Mouse (Mus musculus) lung, postnatal 0 days (tissue): Measurements from ENCODE around the gene Hivep2. TPM values are rescaled to one million over a fixed set of nuclear protein-coding genes. Genes with fewer than 3 reads are reported as not detected.

Source experiments
- ATAC-seq: fragments of 200-750 bp; cut with Nextera tagmentation; 2 replicates; pipeline ENCODE4 v1.8.0; 2017; ENCODE audit warnings: moderate library complexity
- DNase-seq: peaks from one replicate; pipeline ENCODE4 v3.0.0-alpha.2; 2016; ENCODE audit warnings: low spot score
- H3K27ac ChIP-seq: fragments of 300-500 bp; sonication (generic); 2 replicates; pipeline ENCODE4 v1.5.1; 2014; ENCODE audit warnings: antibody characterized with exemption, mild to moderate bottlenecking, low read length, mixed read lengths
- H3K27me3 ChIP-seq: fragments of 300-500 bp; sonication (generic); replicated peaks from 2 replicates; pipeline ENCODE4 v1.6.1; 2014; ENCODE audit warnings: low read length, mixed read lengths; ENCODE audit not compliant: insufficient read depth
- H3K36me3 ChIP-seq: fragments of 300-500 bp; sonication (generic); 2 replicates; pipeline ENCODE4 v1.6.1; 2014; ENCODE audit warnings: low read length, mixed read lengths; ENCODE audit not compliant: insufficient read depth
- H3K4me1 ChIP-seq: fragments of 300-500 bp; sonication (generic); 2 replicates; pipeline ENCODE4 v1.6.1; 2014; ENCODE audit warnings: antibody characterized with exemption, low read depth, low read length, mixed read lengths; ENCODE audit not compliant: insufficient read depth
- H3K4me2 ChIP-seq: fragments of 300-500 bp; sonication (generic); replicated peaks from 2 replicates; pipeline ENCODE4 v1.6.1; 2014; ENCODE audit warnings: low read depth, mild to moderate bottlenecking, low read length, moderate library complexity, mixed read lengths
- H3K4me3 ChIP-seq: fragments of 300-500 bp; sonication (generic); 2 replicates; pipeline ENCODE4 v1.5.1; 2014; ENCODE audit warnings: low read depth, low read length
- H3K9ac ChIP-seq: fragments of 300-500 bp; sonication (generic); replicated peaks from 2 replicates; pipeline ENCODE4 v1.6.1; 2014; ENCODE audit warnings: low read depth, mild to moderate bottlenecking
- H3K9me3 ChIP-seq: fragments of 300-500 bp; sonication (generic); 2 replicates; pipeline ENCODE4 v1.6.1; 2016; ENCODE audit warnings: low read length, mixed read lengths
- CTCF ChIP-seq: IDR thresholded peaks from 2 replicates; pipeline ENCODE4 v1.5.1; 2016; ENCODE audit warnings: antibody characterized with exemption, mild to moderate bottlenecking
- EP300 ChIP-seq: IDR thresholded peaks from 2 replicates; pipeline ENCODE4 v1.6.1; 2016; ENCODE audit warnings: antibody characterized with exemption, mild to moderate bottlenecking, control low read depth
- WGBS: fragments of 180-500 bp; shearing (Covaris S2); extraction: QIAGEN DNeasy Blood & Tissue Kit; methylation state at CpG from one replicate; pipeline ENCODE4 v1.1.7; 2014; 5-methylcytosine and 5-hydroxymethylcytosine counted together
- polyA plus RNA-seq: library from polyadenylated mRNA; unstranded; fragments of >200 nt; fragmentation: Nextera tagmentation; extraction: Ambion mirVana; gene quantifications from 2 replicates; pipeline ENCODE4 v1.2.1, GENCODE M21; 2015

Hivep2 gene
- polyA plus RNA-seq, 1 experiment from 2014 or later: 4.5 TPM

DNA sequence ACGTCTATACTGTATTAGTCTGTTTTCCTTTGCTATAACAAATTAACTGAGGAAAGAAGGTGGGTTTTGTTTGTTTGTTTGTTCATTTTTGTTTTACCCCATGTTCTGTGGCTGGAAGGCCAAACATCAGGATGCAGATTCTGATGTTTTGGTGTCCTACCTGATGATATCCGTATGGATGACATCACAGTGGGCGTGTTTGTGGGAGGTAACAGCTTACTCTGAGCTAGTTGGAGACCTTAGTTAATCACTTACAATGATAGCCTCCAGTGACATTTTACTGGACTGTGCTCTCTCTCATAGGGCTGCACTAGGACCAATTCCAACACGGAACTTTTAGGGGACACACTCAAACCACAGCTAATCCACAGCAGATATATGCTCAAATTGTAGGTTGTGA lies 128.2 kb downstream of the Hivep2 start:
- no peaks in the 10 kb centered on the region for H3K36me3 ChIP-seq
- WGBS: 84% methylated on average over 4 of the region's 4 CpGs
- no peak overlapping the region for H3K4me3 ChIP-seq
- H3K9ac ChIP-seq: no peak overlapping the region
- no peak overlapping the region for H3K27ac ChIP-seq
- H3K4me1 ChIP-seq: no peaks in the 10 kb centered on the region
- TF ChIP-seq EP300: no peak
- TF ChIP-seq CTCF: no peak
- H3K4me2 ChIP-seq: no peak overlapping the region
- ATAC-seq (no peak), DNase-seq (no peak)
- no peaks in the 10 kb centered on the region for H3K9me3 ChIP-seq
- no peaks in the 10 kb centered on the region for H3K27me3 ChIP-seq

DNA sequence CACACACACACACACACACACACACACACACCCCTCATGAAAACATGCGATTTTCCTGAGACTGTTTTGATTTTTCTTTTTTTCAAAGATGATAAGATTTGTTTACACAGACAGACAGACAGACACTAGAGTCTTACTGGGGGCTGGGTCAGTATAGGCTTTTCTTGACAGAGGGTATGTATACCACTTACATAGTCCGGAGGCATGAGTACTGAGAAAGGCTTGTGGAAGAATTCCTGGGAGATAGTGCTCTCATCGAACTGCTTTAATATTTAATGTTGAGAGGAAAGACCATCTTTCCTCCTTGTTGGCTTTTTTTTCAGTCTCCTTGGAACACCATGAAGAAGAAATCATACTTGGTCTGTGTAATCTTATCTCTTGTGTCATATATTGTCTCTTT lies 130.2 kb downstream of the Hivep2 start:
- Histone ChIP-seq H3K36me3 (no peaks in the 10 kb centered on the region), H3K27ac (no peak overlapping the region), H3K4me2 (no peak overlapping the region), H3K9ac (no peak overlapping the region), H3K9me3 (no peaks in the 10 kb centered on the region), H3K4me1 (no peaks in the 10 kb centered on the region), H3K27me3 (no peaks in the 10 kb centered on the region), H3K4me3 (no peak overlapping the region)
- WGBS: 58% methylated on average over 3 of the region's 3 CpGs
- ATAC-seq (no peak), DNase-seq (no peak)
- TF ChIP-seq EP300: no peak
- TF ChIP-seq CTCF: no peak

DNA sequence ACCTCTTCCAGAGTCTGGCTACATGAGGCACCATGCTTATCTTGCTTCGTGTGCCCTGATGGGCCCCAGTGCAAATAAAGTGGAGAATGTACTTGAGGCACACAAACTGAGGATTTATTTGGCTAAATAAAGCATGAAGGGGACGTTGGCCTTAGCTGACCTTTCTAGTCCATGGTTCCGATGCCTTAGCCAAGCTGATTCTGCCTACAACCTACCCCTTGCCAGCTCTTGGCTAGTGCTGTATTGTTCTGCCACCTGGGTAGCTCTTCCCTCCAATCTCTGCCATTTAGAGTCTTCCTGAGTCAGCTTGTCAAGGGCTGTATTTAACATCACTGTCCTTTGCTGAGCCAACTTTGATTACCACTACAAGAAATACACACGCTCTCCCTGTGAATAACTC lies 133.3 kb downstream of the Hivep2 start:
- no peaks in the 10 kb centered on the region for H3K36me3 ChIP-seq
- WGBS: 60% methylated on average over 4 of the region's 4 CpGs
- no peak overlapping the region for H3K9ac ChIP-seq
- no peaks in the 10 kb centered on the region for H3K4me1 ChIP-seq
- no peaks in the 10 kb centered on the region for H3K27me3 ChIP-seq
- DNase-seq (no peak), ATAC-seq (no peak)
- H3K9me3 ChIP-seq: no peaks in the 10 kb centered on the region
- H3K27ac ChIP-seq: no peak overlapping the region
- TF ChIP-seq CTCF (no peak), EP300 (no peak)
- no peak overlapping the region for H3K4me3 ChIP-seq
- no peak overlapping the region for H3K4me2 ChIP-seq

DNA sequence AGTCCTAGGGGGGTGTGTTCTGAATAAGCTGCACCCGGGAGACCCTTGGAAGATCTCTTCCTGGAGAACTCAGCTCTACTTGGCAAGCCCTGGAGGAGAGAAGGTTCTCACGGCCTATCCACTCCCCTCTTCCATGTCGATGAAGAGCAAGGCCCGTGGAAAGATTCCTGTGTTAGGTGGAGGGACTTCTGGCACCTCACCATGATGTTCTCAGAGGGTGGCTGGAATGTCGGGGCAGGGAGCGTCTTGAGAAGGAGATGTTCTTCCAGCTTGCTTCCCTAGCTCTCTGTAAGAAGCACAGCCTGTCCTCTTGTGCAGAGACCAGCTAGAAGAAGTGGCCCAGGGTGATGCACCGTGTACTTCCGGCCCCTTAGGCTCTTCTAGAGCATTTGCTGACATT lies 134.2 kb downstream of the Hivep2 start:
- 86% methylated on average over 8 of the region's 8 CpGs for WGBS
- no peaks in the 10 kb centered on the region for H3K4me1 ChIP-seq
- DNase-seq: no peak

DNA sequence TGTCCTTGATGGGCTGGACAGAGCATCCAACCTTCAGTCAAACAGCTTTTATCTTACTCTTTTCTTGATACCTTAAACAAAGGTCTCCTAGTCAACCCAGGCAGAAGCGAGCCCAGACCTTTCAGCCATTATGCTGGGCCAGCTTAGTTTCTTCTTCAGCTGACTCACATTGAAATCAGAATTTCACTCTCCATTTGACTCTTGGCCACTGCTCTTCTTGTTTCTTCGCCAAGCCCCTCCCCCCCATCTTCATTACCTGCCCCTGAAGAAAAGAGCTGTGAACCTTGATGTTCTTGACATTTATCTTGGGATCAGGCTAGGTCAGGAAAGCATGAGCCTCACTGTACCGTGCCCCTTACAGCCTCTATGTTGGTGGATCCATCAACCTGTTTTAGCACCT lies 135.0 kb downstream of the Hivep2 start:
- H3K9ac ChIP-seq: no peak overlapping the region

More for the DNA sequence above, 134.2 kb downstream of the Hivep2 start:
- H3K4me3 ChIP-seq: no peak overlapping the region
- no peaks in the 10 kb centered on the region for H3K9me3 ChIP-seq
- ATAC-seq: no peak
- no peaks in the 10 kb centered on the region for H3K36me3 ChIP-seq
- no peak overlapping the region for H3K27ac ChIP-seq
- TF ChIP-seq EP300 (no peak), CTCF (no peak)
- no peak overlapping the region for H3K9ac ChIP-seq
- H3K27me3 ChIP-seq: no peaks in the 10 kb centered on the region
- H3K4me2 ChIP-seq: no peak overlapping the region

DNA sequence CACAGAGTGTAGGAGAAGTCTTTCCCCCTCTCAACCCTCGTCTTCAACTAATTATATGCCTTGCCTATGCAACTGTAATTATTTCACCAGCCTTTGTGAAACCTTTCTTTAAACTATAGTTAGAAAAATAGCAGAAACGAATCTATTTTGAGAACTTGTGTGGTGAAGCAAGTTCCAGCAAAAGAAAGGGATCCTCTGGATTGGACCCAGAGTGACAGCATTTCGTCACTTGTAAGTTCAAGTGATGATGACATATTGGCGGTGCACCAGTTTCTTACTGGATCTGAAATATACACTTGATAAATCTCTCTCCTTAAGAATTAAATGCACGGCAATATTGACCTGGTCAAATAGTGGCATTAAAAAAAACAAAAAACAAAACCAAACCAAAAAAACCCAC lies 136.1 kb downstream of the Hivep2 start:
- Histone ChIP-seq H3K4me3 (no peak overlapping the region), H3K27ac (no peak overlapping the region), H3K9ac (no peak overlapping the region), H3K27me3 (no peaks in the 10 kb centered on the region), H3K4me2 (no peak overlapping the region), H3K36me3 (no peaks in the 10 kb centered on the region), H3K9me3 (no peaks in the 10 kb centered on the region), H3K4me1 (no peaks in the 10 kb centered on the region)
- 73% methylated on average over 5 of the region's 5 CpGs for WGBS
- ATAC-seq (no peak), DNase-seq (peak; percentile 22)
- no peak for TF ChIP-seq EP300
- no peak for TF ChIP-seq CTCF

More for the DNA sequence above, 135.0 kb downstream of the Hivep2 start:
- H3K4me2 ChIP-seq: no peak overlapping the region
- ATAC-seq: no peak
- DNase-seq: no peak
- no peak overlapping the region for H3K4me3 ChIP-seq
- H3K4me1 ChIP-seq: no peaks in the 10 kb centered on the region
- no peaks in the 10 kb centered on the region for H3K27me3 ChIP-seq
- H3K36me3 ChIP-seq: no peaks in the 10 kb centered on the region
- no peaks in the 10 kb centered on the region for H3K9me3 ChIP-seq
- WGBS: 79% methylated on average over 3 of the region's 3 CpGs
- H3K27ac ChIP-seq: no peak overlapping the region
- no peak for TF ChIP-seq EP300
- no peak for TF ChIP-seq CTCF
